Mouse (Mus musculus): Measurements from ENCODE around the gene CN725425.

GRCm38 (mm10) chr15:91281521-91281920 is 82.2 kb downstream of the CN725425 start:
- no peak for TF ChIP-seq CTCF (IDR thresholded peaks at IDR 0.05; ENCODE audit: low read depth, low read length)
- no peak for TF ChIP-seq POLR2A (IDR thresholded peaks at IDR 0.05; ENCODE audit: extremely low read depth, insufficient read depth, low read length)
